Mouse (Mus musculus) midbrain, embryonic 10.5 days (tissue): ENCODE measurements around the gene Tpd52l2. TPM values are rescaled to one million over a fixed set of nuclear protein-coding genes. Genes with fewer than 3 reads are reported as not detected.
A peak's percentile ranks its signal among the peaks of the same experiment; 100 is the strongest.

Experiments
- DNase-seq: peaks from one replicate; pipeline ENCODE4 v3.0.0-alpha.2; 2017; ENCODE audit warnings: low spot score
- H3K27ac ChIP-seq: fragments of 300-500 bp; sonication (generic); replicated peaks from 2 replicates; pipeline ENCODE4 v1.5.1; 2016; ENCODE audit warnings: mild to moderate bottlenecking
- H3K27me3 ChIP-seq: fragments of 300-500 bp; sonication (generic); 2 replicates; pipeline ENCODE4 v1.6.1; 2016; ENCODE audit warnings: low read depth, mild to moderate bottlenecking; ENCODE audit not compliant: poor library complexity, severe bottlenecking
- H3K36me3 ChIP-seq: fragments of 300-500 bp; sonication (generic); 2 replicates; pipeline ENCODE4 v1.6.1; 2016; ENCODE audit warnings: mild to moderate bottlenecking, moderate library complexity
- H3K4me1 ChIP-seq: fragments of 300-500 bp; sonication (generic); 2 replicates; pipeline ENCODE4 v1.6.1; 2016
- H3K4me3 ChIP-seq: fragments of 300-500 bp; sonication (generic); 2 replicates; pipeline ENCODE4 v1.5.1; 2016; ENCODE audit warnings: mild to moderate bottlenecking, moderate library complexity
- H3K9me3 ChIP-seq: fragments of 300-500 bp; sonication (generic); replicated peaks from 2 replicates; pipeline ENCODE4 v1.6.1; 2016; ENCODE audit warnings: mild to moderate bottlenecking
- WGBS: fragments of 180-500 bp; shearing (Covaris S2); methylation state at CpG from one replicate; pipeline ENCODE4 v1.1.7; 2016; 5-methylcytosine and 5-hydroxymethylcytosine counted together
- polyA plus RNA-seq: library from polyadenylated mRNA; unstranded; fragments of >200 nt; fragmentation: Nextera tagmentation; extraction: Ambion mirVana; gene quantifications from 2 replicates; pipeline ENCODE4 v1.2.1, GENCODE M21; 2016

Gene Tpd52l2
- polyA plus RNA-seq, result 164 and 167 TPM in 2 replicates

- no peaks in the 10 kb centered on the region for H3K27me3 ChIP-seq
- H3K4me3 ChIP-seq, result peak within 1 kb of the TSS; percentile 91
- no peaks in the 10 kb centered on the region for H3K9me3 ChIP-seq
- H3K4me1 ChIP-seq, result peaks cover 21% of the 10 kb centered on the region
- WGBS, result under 1% methylated on average over 46 of the region's 46 CpGs
- peak within 1 kb of the TSS; percentile 92 for H3K27ac ChIP-seq
- peaks cover 28% of the 10 kb centered on the region for H3K36me3 ChIP-seq
- peak; percentile 94 for DNase-seq
Observed at GRCm38 (mm10) chr2:181496831-181497547, at the start of gene Tpd52l2. Tpd52l2 (plus strand) TSS chr2:181497142.

- no peak overlapping the region for H3K27ac ChIP-seq
- H3K27me3 ChIP-seq, result peaks cover 7% of the 10 kb centered on the region
- H3K4me1 ChIP-seq, result peaks cover 2% of the 10 kb centered on the region; the same call in 1 of the 2 replicates
- WGBS, result 82% methylated on average over 4 of the region's 4 CpGs
- no peak for DNase-seq
- H3K4me3 ChIP-seq, result no peak overlapping the region
- H3K9me3 ChIP-seq, result no peaks in the 10 kb centered on the region
- H3K36me3 ChIP-seq, result no peaks in the 10 kb centered on the region
Observed at GRCm38 (mm10) chr2:181452181-181452580, 44.8 kb upstream of the Tpd52l2 start.

GRCm38 (mm10) chr2:181453274-181453673 lies 43.7 kb upstream of the Tpd52l2 start:
- WGBS, result 47% methylated on average over 1 of the region's 1 CpGs
- Histone ChIP-seq H3K27me3 (peaks cover 18% of the 10 kb centered on the region), H3K36me3 (no peaks in the 10 kb centered on the region), H3K27ac (no peak overlapping the region), H3K9me3 (no peaks in the 10 kb centered on the region), H3K4me1 (peaks cover 11% of the 10 kb centered on the region), H3K4me3 (no peak overlapping the region)
- DNase-seq, result no peak

GRCm38 (mm10) chr2:181455899-181456298 lies 41.0 kb upstream of the Tpd52l2 start:
- Histone ChIP-seq H3K4me1 (peaks cover 28% of the 10 kb centered on the region), H3K27me3 (peaks cover 22% of the 10 kb centered on the region), H3K4me3 (no peak overlapping the region), H3K36me3 (no peaks in the 10 kb centered on the region), H3K9me3 (no peaks in the 10 kb centered on the region), H3K27ac (no peak overlapping the region)
- no peak for DNase-seq
- WGBS, result 80% methylated on average over 2 of the region's 2 CpGs

- Histone ChIP-seq H3K9me3 (no peaks in the 10 kb centered on the region), H3K36me3 (no peaks in the 10 kb centered on the region), H3K27me3 (peaks cover 36% of the 10 kb centered on the region), H3K27ac (no peak overlapping the region), H3K4me3 (peak overlapping the region; percentile 94), H3K4me1 (peaks cover 37% of the 10 kb centered on the region)
- 6% methylated on average over 15 of the region's 15 CpGs for WGBS
- DNase-seq, result peak; percentile 22
Observed at GRCm38 (mm10) chr2:181457831-181458230, 39.1 kb upstream of the Tpd52l2 start.

- peak; percentile 62 for DNase-seq
- H3K4me3 ChIP-seq, result peak overlapping the region; percentile 94
- WGBS, result under 1% methylated on average over 70 of the region's 72 CpGs
Observed at GRCm38 (mm10) chr2:181458411-181459152, 38.4 kb upstream of the Tpd52l2 start.

GRCm38 (mm10) chr2:181459153-181459672 lies 37.7 kb upstream of the Tpd52l2 start, which contains the start of gene Zbtb46:
Zbtb46 (minus strand) TSS chr2:181459426.
- peak; percentile 88 for DNase-seq
- Histone ChIP-seq H3K27me3 (peaks cover 40% of the 10 kb centered on the region), H3K36me3 (no peaks in the 10 kb centered on the region), H3K4me3 (peak within 1 kb of the TSS; percentile 94), H3K9me3 (no peaks in the 10 kb centered on the region), H3K4me1 (peaks cover 46% of the 10 kb centered on the region), H3K27ac (peak within 1 kb of the TSS; percentile 91)
- 2% methylated on average over 73 of the region's 83 CpGs for WGBS

More at GRCm38 (mm10) chr2:181458411-181459152, 38.4 kb upstream of the Tpd52l2 start:
- H3K9me3 ChIP-seq, result no peaks in the 10 kb centered on the region
- peaks cover 36% of the 10 kb centered on the region for H3K27me3 ChIP-seq
- H3K27ac ChIP-seq, result peak overlapping the region; percentile 91
- peaks cover 45% of the 10 kb centered on the region for H3K4me1 ChIP-seq
- H3K36me3 ChIP-seq, result no peaks in the 10 kb centered on the region

- Histone ChIP-seq H3K4me1 (peaks cover 46% of the 10 kb centered on the region), H3K27ac (peak overlapping the region; percentile 91), H3K36me3 (no peaks in the 10 kb centered on the region), H3K4me3 (peak overlapping the region; percentile 94), H3K27me3 (peaks cover 43% of the 10 kb centered on the region), H3K9me3 (no peaks in the 10 kb centered on the region)
- peak; percentile 74 for DNase-seq
- under 1% methylated on average over 71 of the region's 71 CpGs for WGBS
Observed at GRCm38 (mm10) chr2:181459673-181460621, 37.0 kb upstream of the Tpd52l2 start.

- Histone ChIP-seq H3K9me3 (no peaks in the 10 kb centered on the region), H3K27me3 (peaks cover 41% of the 10 kb centered on the region), H3K36me3 (no peaks in the 10 kb centered on the region), H3K4me3 (no peak overlapping the region), H3K27ac (no peak overlapping the region), H3K4me1 (peaks cover 46% of the 10 kb centered on the region)
- no peak for DNase-seq
- 89% methylated on average over 1 of the region's 1 CpGs for WGBS
Observed at GRCm38 (mm10) chr2:181461536-181462100, 35.3 kb upstream of the Tpd52l2 start.

- no peak for DNase-seq
- H3K9me3 ChIP-seq, result no peaks in the 10 kb centered on the region
- 91% methylated on average over 1 of the region's 1 CpGs for WGBS
- peak overlapping the region; percentile 39 for H3K27ac ChIP-seq
- peaks cover 31% of the 10 kb centered on the region for H3K27me3 ChIP-seq
- H3K36me3 ChIP-seq, result no peaks in the 10 kb centered on the region
- 0 out of 2 replicates have a peak overlapping the region, but pooled peaks have one; percentile 24 for H3K4me3 ChIP-seq
- peaks cover 41% of the 10 kb centered on the region for H3K4me1 ChIP-seq
Observed at GRCm38 (mm10) chr2:181462604-181463003, 34.3 kb upstream of the Tpd52l2 start.

GRCm38 (mm10) chr2:181463008-181463738 lies 33.8 kb upstream of the Tpd52l2 start:
- WGBS, result 46% methylated on average over 7 of the region's 7 CpGs
- peak; percentile 56 for DNase-seq
- Histone ChIP-seq H3K4me1 (peaks cover 35% of the 10 kb centered on the region), H3K9me3 (no peaks in the 10 kb centered on the region), H3K4me3 (peak overlapping the region; percentile 24; the same call in 1 of the 2 replicates), H3K27me3 (peaks cover 25% of the 10 kb centered on the region; the same call in 1 of the 2 replicates), H3K27ac (peak overlapping the region; percentile 39), H3K36me3 (no peaks in the 10 kb centered on the region)
